Mouse (Mus musculus): Measurements from ENCODE around the gene Spen. TPM values are rescaled to one million over a fixed set of nuclear protein-coding genes. Genes with fewer than 3 reads are reported as not detected.

Gene Spen
- polyA plus RNA-seq, 1 experiment from 2014 or later: 5.7 TPM

- H3K27ac ChIP-seq (ENCODE audit: low read length): no peak overlapping the region
- H3K4me1 ChIP-seq (ENCODE audit: insufficient read depth, low read depth, low read length): peaks cover 5% of the 10 kb centered on the region
- no peaks in the 10 kb centered on the region for H3K36me3 ChIP-seq (ENCODE audit: insufficient read depth, low read length)
- no peak overlapping the region for H3K4me2 ChIP-seq (replicated peaks; ENCODE audit: low read depth, low read length)
- no peaks in the 10 kb centered on the region for H3K9me3 ChIP-seq (ENCODE audit: low read length)
- no peak for TF ChIP-seq EP300 (IDR thresholded peaks at IDR 0.05)
- TF ChIP-seq CTCF (IDR thresholded peaks at IDR 0.05): no peak
- H3K4me3 ChIP-seq (ENCODE audit: low read depth, low read length): no peak overlapping the region
- no peaks in the 10 kb centered on the region for H3K27me3 ChIP-seq (replicated peaks; ENCODE audit: insufficient read depth, low read length)
- H3K9ac ChIP-seq (replicated peaks; ENCODE audit: low read depth): no peak overlapping the region
- DNase-seq (ENCODE audit: low spot score): no peak
- WGBS: 63% methylated on average over 10 of the region's 10 CpGs
- no peak for ATAC-seq
Measured at GRCm38 (mm10) chr4:141426796-141427745, 111.3 kb downstream of the Spen start.

GRCm38 (mm10) chr4:141425484-141426479 lies 112.6 kb downstream of the Spen start:
- DNase-seq (ENCODE audit: low spot score) (peak; percentile 69), ATAC-seq (peak; percentile 68)
- TF ChIP-seq EP300 (IDR thresholded peaks at IDR 0.05) (no peak), CTCF (IDR thresholded peaks at IDR 0.05) (no peak; the same call in 1 of the 2 replicates)
- 3% methylated on average over 29 of the region's 36 CpGs for WGBS
- Histone ChIP-seq H3K36me3 (ENCODE audit: insufficient read depth, low read length) (no peaks in the 10 kb centered on the region), H3K9ac (replicated peaks; ENCODE audit: low read depth) (no peak overlapping the region; the same call in 1 of the 2 replicates), H3K9me3 (ENCODE audit: low read length) (no peaks in the 10 kb centered on the region), H3K27me3 (replicated peaks; ENCODE audit: insufficient read depth, low read length) (no peaks in the 10 kb centered on the region), H3K27ac (ENCODE audit: low read length) (peak overlapping the region; percentile 29; the same call in 1 of the 2 replicates), H3K4me1 (ENCODE audit: insufficient read depth, low read depth, low read length) (peaks cover 5% of the 10 kb centered on the region), H3K4me2 (replicated peaks; ENCODE audit: low read depth, low read length) (peak overlapping the region; percentile 60), H3K4me3 (ENCODE audit: low read depth, low read length) (peak overlapping the region; percentile 32)

GRCm38 (mm10) chr4:141423691-141424431 lies 114.5 kb downstream of the Spen start:
- Histone ChIP-seq H3K4me2 (replicated peaks; ENCODE audit: low read depth, low read length) (no peak overlapping the region), H3K9me3 (ENCODE audit: low read length) (no peaks in the 10 kb centered on the region), H3K4me3 (ENCODE audit: low read depth, low read length) (no peak overlapping the region), H3K4me1 (ENCODE audit: insufficient read depth, low read depth, low read length) (peaks cover 5% of the 10 kb centered on the region), H3K27me3 (replicated peaks; ENCODE audit: insufficient read depth, low read length) (no peaks in the 10 kb centered on the region), H3K9ac (replicated peaks; ENCODE audit: low read depth) (no peak overlapping the region), H3K36me3 (ENCODE audit: insufficient read depth, low read length) (no peaks in the 10 kb centered on the region), H3K27ac (ENCODE audit: low read length) (no peak overlapping the region)
- TF ChIP-seq CTCF (IDR thresholded peaks at IDR 0.05) (no peak), EP300 (IDR thresholded peaks at IDR 0.05) (no peak)
- DNase-seq (ENCODE audit: low spot score): no peak
- ATAC-seq: no peak
- WGBS: 87% methylated on average over 13 of the region's 13 CpGs

- no peak overlapping the region for H3K4me2 ChIP-seq (replicated peaks; ENCODE audit: low read depth, low read length)
- H3K9ac ChIP-seq (replicated peaks; ENCODE audit: low read depth): no peak overlapping the region
- H3K4me3 ChIP-seq (ENCODE audit: low read depth, low read length): no peak overlapping the region
Measured at GRCm38 (mm10) chr4:141423288-141423687, 115.1 kb downstream of the Spen start.

GRCm38 (mm10) chr4:141422841-141423240 lies 115.6 kb downstream of the Spen start:
- H3K4me2 ChIP-seq (replicated peaks; ENCODE audit: low read depth, low read length): no peak overlapping the region

More at GRCm38 (mm10) chr4:141423288-141423687, 115.1 kb downstream of the Spen start:
- peaks cover 5% of the 10 kb centered on the region for H3K4me1 ChIP-seq (ENCODE audit: insufficient read depth, low read depth, low read length)
- H3K27me3 ChIP-seq (replicated peaks; ENCODE audit: insufficient read depth, low read length): no peaks in the 10 kb centered on the region
- 67% methylated on average over 5 of the region's 5 CpGs for WGBS
- no peak overlapping the region for H3K27ac ChIP-seq (ENCODE audit: low read length)
- ATAC-seq: peak; percentile 41
- no peak for DNase-seq (ENCODE audit: low spot score)
- no peaks in the 10 kb centered on the region for H3K36me3 ChIP-seq (ENCODE audit: insufficient read depth, low read length)
- no peaks in the 10 kb centered on the region for H3K9me3 ChIP-seq (ENCODE audit: low read length)
- TF ChIP-seq CTCF (IDR thresholded peaks at IDR 0.05) (no peak), EP300 (IDR thresholded peaks at IDR 0.05) (peak; percentile 39; the same call in 1 of the 2 replicates)

More at GRCm38 (mm10) chr4:141422841-141423240, 115.6 kb downstream of the Spen start:
- no peaks in the 10 kb centered on the region for H3K9me3 ChIP-seq (ENCODE audit: low read length)
- TF ChIP-seq EP300 (IDR thresholded peaks at IDR 0.05): no peak
- no peak for TF ChIP-seq CTCF (IDR thresholded peaks at IDR 0.05)
- ATAC-seq: no peak
- H3K27me3 ChIP-seq (replicated peaks; ENCODE audit: insufficient read depth, low read length): no peaks in the 10 kb centered on the region
- no peak for DNase-seq (ENCODE audit: low spot score)
- H3K9ac ChIP-seq (replicated peaks; ENCODE audit: low read depth): no peak overlapping the region
- no peak overlapping the region for H3K27ac ChIP-seq (ENCODE audit: low read length)
- no peaks in the 10 kb centered on the region for H3K36me3 ChIP-seq (ENCODE audit: insufficient read depth, low read length)
- peaks cover 5% of the 10 kb centered on the region for H3K4me1 ChIP-seq (ENCODE audit: insufficient read depth, low read depth, low read length)
- no peak overlapping the region for H3K4me3 ChIP-seq (ENCODE audit: low read depth, low read length)
- 81% methylated on average over 5 of the region's 5 CpGs for WGBS
